In the genomic region with DNA sequence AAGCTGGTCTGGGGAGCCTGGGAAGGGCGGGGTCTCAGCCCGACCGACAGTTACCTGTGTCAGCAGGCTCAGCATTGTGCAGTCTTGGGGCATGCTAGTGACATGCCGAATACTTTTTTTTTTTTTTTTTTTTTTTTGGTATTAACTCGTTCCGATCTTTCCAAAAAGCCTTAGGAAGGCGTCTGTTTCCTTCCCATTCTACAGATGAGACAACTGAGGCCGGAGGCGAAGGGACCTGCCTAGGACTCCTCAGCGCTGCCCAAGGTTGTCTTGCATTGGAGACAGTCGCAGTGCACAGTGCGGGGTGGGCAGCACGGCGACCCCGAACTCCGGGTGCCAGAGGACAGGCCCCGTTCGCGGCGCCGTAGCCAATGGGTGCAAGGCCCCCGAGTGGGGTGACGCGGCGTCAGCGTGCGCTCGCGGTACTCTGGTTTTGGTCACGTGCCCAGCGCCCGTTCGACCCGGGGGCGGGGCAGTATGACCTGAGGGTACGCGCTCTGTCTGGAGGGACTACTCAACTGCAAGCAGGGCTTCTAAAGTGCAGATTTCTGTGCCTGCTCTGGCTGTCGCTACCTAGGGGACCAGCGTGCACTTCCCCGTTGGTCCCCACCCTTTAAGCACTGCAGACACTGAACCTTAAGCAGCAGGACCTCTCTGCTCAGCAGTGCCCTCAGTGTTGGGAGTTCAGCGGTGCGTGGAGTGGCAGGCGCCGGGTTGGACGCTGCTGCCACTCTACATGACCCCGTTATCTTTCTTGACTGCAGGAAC, we compare ENCODE assay signal across 8 mouse cellular contexts. TPM values are rescaled to one million over a fixed set of nuclear protein-coding genes. Genes with fewer than 3 reads are reported as not detected.
DNase-seq lines count a peak whose midpoint lies in the region; ATAC-seq and TF ChIP-seq lines count a peak whose summit lies in the region.

Srebf1 (minus strand) TSS at position 113 of the 768 bp plus-strand sequence.

- intact Hi-C loops in heart, postnatal 36 days (cut with DNase I) = no loop called here

- H3K9me3 ChIP-seq in ES-Bruce4 (replicated peaks; ENCODE audit: control insufficient read depth, insufficient read depth, low read length, poor library complexity, severe bottlenecking) = no peaks in the 10 kb centered on the region
- H3K9me3 ChIP-seq in forebrain, embryonic 16.5 days (ENCODE audit: control insufficient read depth, low read length) = no peaks in the 10 kb centered on the region
- H3K9me3 ChIP-seq in lung, embryonic 15.5 days = no peaks in the 10 kb centered on the region

- H3K4me2 ChIP-seq in forebrain, embryonic 16.5 days (ENCODE audit: low read length) = peak within 1 kb of the TSS; percentile 59
- H3K4me2 ChIP-seq in lung, embryonic 15.5 days = peak within 1 kb of the TSS; percentile 86

- peak within 1 kb of the TSS; percentile 74 for H3K9ac ChIP-seq in ES-Bruce4 (ENCODE audit: low read depth, poor library complexity, severe bottlenecking)
- peak within 1 kb of the TSS; percentile 14; the same call in 1 of the 2 replicates for H3K9ac ChIP-seq in forebrain, embryonic 16.5 days (replicated peaks; ENCODE audit: low read depth, low read length)
- H3K9ac ChIP-seq in lung, embryonic 15.5 days = peak within 1 kb of the TSS; percentile 17

- peak; percentile 72 for DNase-seq in cerebellum, adult 11-12 months
- peak; percentile 78 to 83 for DNase-seq in heart, postnatal 36 days
- peak; percentile 63 to 72 for DNase-seq in layer of hippocampus, adult 8-10 months (ENCODE audit: low spot score in 2 of 2)
- DNase-seq in thymus, adult 2 months = peak; percentile 84

- peak; percentile 75 for TF ChIP-seq EP300 in ES-Bruce4 (IDR thresholded peaks at IDR 0.05; ENCODE audit: insufficient read depth, low read depth, low read length)

- peak within 1 kb of the TSS; percentile 68 for H3K4me3 ChIP-seq in ES-Bruce4 (ENCODE audit: low read depth, low read length)
- H3K4me3 ChIP-seq in forebrain, embryonic 16.5 days (replicated peaks; ENCODE audit: low read length) = peak within 1 kb of the TSS; percentile 32
- H3K4me3 ChIP-seq in lung, embryonic 15.5 days = peak within 1 kb of the TSS; percentile 44
- peak within 1 kb of the TSS; percentile 43 for H3K4me3 ChIP-seq in olfactory bulb, adult 2 months (ENCODE audit: insufficient read depth, low read depth, low read length)
- H3K4me3 ChIP-seq in thymus, adult 2 months (ENCODE audit: control insufficient read depth, insufficient read depth, low read length) = peak within 1 kb of the TSS; percentile 52

- H3K27ac ChIP-seq in ES-Bruce4 (ENCODE audit: insufficient read depth, low read length) = peak within 1 kb of the TSS; percentile 46
- no peak within 1 kb of the TSS for H3K27ac ChIP-seq in forebrain, embryonic 16.5 days (ENCODE audit: low read length)
- peak within 1 kb of the TSS; percentile 82 for H3K27ac ChIP-seq in lung, embryonic 15.5 days
- H3K27ac ChIP-seq in olfactory bulb, adult 2 months (ENCODE audit: insufficient read depth, low read depth, low read length) = peak within 1 kb of the TSS; percentile 58
- peak within 1 kb of the TSS; percentile 28; the same call in 1 of the 2 replicates for H3K27ac ChIP-seq in thymus, adult 2 months (ENCODE audit: control insufficient read depth, insufficient read depth, low read length)

- ATAC-seq in forebrain, embryonic 16.5 days = peak; percentile 53
- peak; percentile 65 for ATAC-seq in lung, embryonic 15.5 days (ENCODE audit: borderline replicate concordance, extremely low read depth, low FRiP score, low TSS enrichment)

- peaks cover 4% of the 10 kb centered on the region; the same call in 1 of the 2 replicates for H3K36me3 ChIP-seq in ES-Bruce4 (ENCODE audit: control insufficient read depth, insufficient read depth, low read length, poor library complexity, severe bottlenecking)
- no peaks in the 10 kb centered on the region for H3K36me3 ChIP-seq in forebrain, embryonic 16.5 days (ENCODE audit: control insufficient read depth, insufficient read depth)
- H3K36me3 ChIP-seq in lung, embryonic 15.5 days = 0 out of 2 replicates have a peak, but pooled peaks cover 1% of the 10 kb centered on the region
- no peaks in the 10 kb centered on the region for H3K36me3 ChIP-seq in thymus, adult 2 months (ENCODE audit: control insufficient read depth, insufficient read depth, low read length)

- WGBS in forebrain, embryonic 16.5 days = 4% methylated on average over 46 of the region's 46 CpGs
- 5% methylated on average over 46 of the region's 46 CpGs for WGBS in lung, embryonic 15.5 days
- 5% methylated on average over 46 of the region's 46 CpGs for WGBS in olfactory bulb, adult 2 months
- WGBS in thymus, adult 2 months = 3% methylated on average over 46 of the region's 46 CpGs

- TF ChIP-seq CTCF in ES-Bruce4 (IDR thresholded peaks at IDR 0.05; ENCODE audit: low read depth, low read length) = no peak
- TF ChIP-seq CTCF in olfactory bulb, adult 2 months (IDR thresholded peaks at IDR 0.05; ENCODE audit: insufficient read depth, low read depth, low read length) = no peak
- TF ChIP-seq CTCF in thymus, adult 2 months (IDR thresholded peaks at IDR 0.05; ENCODE audit: borderline replicate concordance, control insufficient read depth, extremely low read depth, insufficient read depth, low read length, poor library complexity) = peak; percentile 38; the same call in 1 of the 2 replicates

- peaks cover 2% of the 10 kb centered on the region for H3K4me1 ChIP-seq in ES-Bruce4 (ENCODE audit: control insufficient read depth, insufficient read depth, low read length)
- peaks cover 23% of the 10 kb centered on the region for H3K4me1 ChIP-seq in forebrain, embryonic 16.5 days (replicated peaks; ENCODE audit: control insufficient read depth, insufficient read depth, low read length)
- H3K4me1 ChIP-seq in lung, embryonic 15.5 days = peaks cover 39% of the 10 kb centered on the region
- peaks cover 15% of the 10 kb centered on the region for H3K4me1 ChIP-seq in olfactory bulb, adult 2 months (ENCODE audit: control insufficient read depth, insufficient read depth, low read length)
- H3K4me1 ChIP-seq in thymus, adult 2 months (replicated peaks; ENCODE audit: control insufficient read depth, insufficient read depth, low read length) = peaks cover 54% of the 10 kb centered on the region

- TF ChIP-seq POLR2A in ES-Bruce4 (IDR thresholded peaks at IDR 0.05; ENCODE audit: insufficient read depth, low read length) = no peak
- peak; percentile 28; the same call in 1 of the 2 replicates for TF ChIP-seq POLR2A in olfactory bulb, adult 2 months (IDR thresholded peaks at IDR 0.05; ENCODE audit: insufficient read depth, low read depth, low read length)
- TF ChIP-seq POLR2A in thymus, adult 2 months (IDR thresholded peaks at IDR 0.05; ENCODE audit: control insufficient read depth, extremely low read depth, insufficient read depth, low read length, poor library complexity) = no peak

- no peaks in the 10 kb centered on the region for H3K27me3 ChIP-seq in ES-Bruce4 (ENCODE audit: control insufficient read depth, insufficient read depth, low read length, poor library complexity, severe bottlenecking)
- no peaks in the 10 kb centered on the region; the same call in 1 of the 2 replicates for H3K27me3 ChIP-seq in forebrain, embryonic 16.5 days (replicated peaks; ENCODE audit: control insufficient read depth, insufficient read depth, low read length)
- no peaks in the 10 kb centered on the region for H3K27me3 ChIP-seq in lung, embryonic 15.5 days
- no peaks in the 10 kb centered on the region for H3K27me3 ChIP-seq in thymus, adult 2 months (ENCODE audit: control insufficient read depth, insufficient read depth, low read length)

RNA-seq across cellular contexts. Expression of gene Srebf1, which starts in this region (rescaled TPM):
- 60.5 and 68.6 TPM in 2 replicates for polyA plus RNA-seq in ES-Bruce4 (2011; ENCODE audit: insufficient read depth, insufficient read length, low read depth, missing spikeins)
- polyA plus RNA-seq in forebrain, embryonic 16.5 days (2015; fragmentation: Nextera tagmentation; extraction: Ambion mirVana) = 41.1 and 46.9 TPM in 2 replicates
- total RNA-seq in heart, postnatal 36 days (2021) = 10 to 100 TPM; 28.9 to 39.5 TPM
- 100 to 1,000 TPM in 2 of 4 experiments, 10 to 100 TPM in 2; 84.3 to 119 (median 101) TPM for total RNA-seq in layer of hippocampus, adult 8-10 months (2022)
- polyA plus RNA-seq in lung, embryonic 15.5 days (2015; fragmentation: Nextera tagmentation; extraction: Ambion mirVana) = 74.3 and 76.8 TPM in 2 replicates
- not detected in 2 replicates for polyA plus RNA-seq in olfactory bulb, adult 2 months (2012; ENCODE audit: insufficient read depth, insufficient read length, low replicate concordance, missing spikeins)
- 466 and 519 TPM in 2 replicates for polyA plus RNA-seq in thymus, adult 2 months (2012; rRNA removed)

Comparison
In these comparisons a context has a peak if more than half of its experiments do, and no peak if none do; other contexts are left out.
1. RNA of gene Srebf1 (polyA plus RNA-seq): 466 to 519 TPM in thymus, adult 2 months, 74.3 to 76.8 TPM in lung, embryonic 15.5 days, 60.5 to 68.6 TPM in ES-Bruce4 and 41.1 to 46.9 TPM in forebrain, embryonic 16.5 days; not detected in olfactory bulb, adult 2 months; every median in the first group is over 10 times any median in the second.
2. H3K9ac ChIP-seq: peak in every context shown above with its lines; median percentile 74 in ES-Bruce4; 17 in lung, embryonic 15.5 days; 14 in forebrain, embryonic 16.5 days.
3. Peak in every context shown above with its lines, with median percentiles within 50 percentile points of each other: H3K4me3 ChIP-seq and DNase-seq.